Mouse (Mus musculus) adrenal gland, postnatal 25 days (tissue): ENCODE measurements at regions not wholly inside any gene's neighbourhood (a gene's known extent, or its start where the extent isn't known, plus 50 kb on each side); places are given as distances from the start of the nearest gene placed in this dataset.
A peak's percentile ranks its signal among the peaks of the same experiment; 100 is the strongest.

Source experiments
- DNase-seq: peaks from one replicate; pipeline ENCODE4 v3.0.0; 2021; ENCODE audit warnings: mixed read lengths

DNA sequence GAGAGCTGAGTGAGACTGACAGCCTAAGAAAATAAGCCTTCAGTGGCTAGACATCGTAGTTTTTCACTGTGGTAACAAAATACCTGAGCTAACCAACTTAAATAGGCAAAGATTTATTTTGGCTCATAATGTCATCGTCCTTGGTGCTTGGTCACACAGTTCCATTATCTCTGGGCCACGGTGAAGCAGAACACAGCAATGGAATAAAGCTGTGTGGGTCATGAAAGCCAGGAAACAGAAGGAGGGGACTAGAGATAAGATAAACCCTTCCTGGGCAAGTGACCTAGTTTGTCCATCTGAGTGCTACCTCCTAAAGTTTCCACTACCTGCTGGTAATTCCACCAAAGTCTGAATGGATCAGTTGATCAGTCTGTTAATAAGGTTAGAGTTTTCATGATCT is 134.8 kb upstream of the Gm5129 start:
- DNase-seq, result no peak

DNA sequence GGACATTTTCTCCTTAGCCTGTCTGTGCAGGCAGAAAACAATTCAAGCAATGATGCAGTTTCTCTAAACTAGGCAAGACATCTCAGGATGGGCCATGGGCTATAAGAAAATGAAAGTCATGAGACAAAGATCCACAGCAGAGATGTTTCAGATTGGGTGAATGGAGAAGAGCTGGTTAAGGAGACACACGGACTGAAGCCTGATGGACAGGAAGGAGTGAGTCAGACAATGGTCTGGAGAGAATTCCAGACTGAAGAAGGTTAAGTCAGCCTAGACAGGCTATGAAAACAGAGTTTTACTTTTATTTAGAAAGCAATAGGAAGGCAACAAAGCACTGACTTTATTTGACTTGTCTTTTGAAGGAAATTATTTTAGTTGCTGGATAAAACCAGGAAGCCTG is 137.5 kb upstream of the Il6 start:
- DNase-seq, result no peak

DNA sequence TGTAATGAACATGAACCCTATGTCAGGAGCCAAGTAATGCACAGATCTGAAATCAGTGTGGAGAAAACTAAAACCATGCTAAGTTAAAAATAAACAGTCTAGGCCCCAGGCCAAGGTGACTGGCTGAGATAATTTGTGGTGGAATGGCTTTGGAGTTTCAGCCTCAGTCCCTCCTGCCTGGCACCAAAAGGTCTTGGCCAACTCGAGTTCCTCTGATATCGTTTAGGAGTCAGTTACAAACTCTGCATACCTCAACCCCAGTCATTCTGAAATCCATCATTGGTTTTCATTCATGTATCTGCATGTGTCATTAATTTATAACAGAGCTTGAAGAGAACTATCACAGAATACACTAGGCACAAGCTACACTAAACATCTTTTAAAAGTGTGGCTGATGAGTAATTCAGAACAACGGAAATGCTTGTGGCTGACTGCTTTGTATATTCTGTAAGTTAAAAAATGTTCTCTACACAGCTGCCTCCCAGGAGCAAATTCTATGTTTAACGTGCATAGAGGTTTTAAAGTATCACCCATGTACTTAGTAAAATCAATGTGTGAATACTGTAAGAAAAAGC is 125.6 kb upstream of the Il6 start:
- DNase-seq, result peak; percentile 4

DNA sequence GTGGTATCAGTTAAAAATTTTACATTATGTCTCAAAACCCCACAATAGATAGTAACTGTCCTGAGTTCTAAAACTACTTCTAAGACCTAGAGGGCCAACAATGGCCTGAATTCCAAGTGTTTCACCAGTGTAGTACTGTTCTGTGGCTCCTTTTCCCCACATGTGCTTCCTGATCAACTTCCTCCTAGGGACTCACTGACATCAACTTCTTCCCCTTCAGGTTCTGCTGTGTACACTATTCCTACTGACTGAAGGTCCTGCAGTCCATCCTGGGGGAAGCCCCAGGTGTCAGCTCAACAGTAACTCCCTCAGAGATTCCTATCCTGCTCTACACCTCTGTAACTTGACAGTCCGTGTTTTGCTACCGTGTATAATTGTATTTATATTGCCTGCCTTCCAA is 120.6 kb upstream of the Il6 start:
- DNase-seq, result no peak

DNA sequence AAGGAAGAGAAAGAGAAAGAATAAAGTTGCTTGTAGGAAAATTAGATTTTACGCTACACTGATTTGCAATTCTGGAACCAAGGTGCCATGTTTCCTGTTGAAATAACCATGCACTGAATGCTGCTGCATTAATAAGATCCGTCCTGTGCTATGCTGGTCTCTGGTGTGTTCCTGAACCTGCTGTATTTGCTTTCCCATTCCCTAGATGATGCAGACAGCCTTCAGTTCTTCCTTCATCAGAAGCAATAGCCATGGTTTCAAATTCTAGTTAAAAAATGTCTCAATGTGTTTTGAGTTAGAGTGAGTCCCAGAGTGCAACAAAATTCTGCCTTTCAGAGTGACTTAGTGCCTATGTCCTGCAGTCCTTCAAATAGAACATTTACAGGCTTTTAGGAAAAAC is 120.1 kb upstream of the Il6 start:
- no peak for DNase-seq

DNA sequence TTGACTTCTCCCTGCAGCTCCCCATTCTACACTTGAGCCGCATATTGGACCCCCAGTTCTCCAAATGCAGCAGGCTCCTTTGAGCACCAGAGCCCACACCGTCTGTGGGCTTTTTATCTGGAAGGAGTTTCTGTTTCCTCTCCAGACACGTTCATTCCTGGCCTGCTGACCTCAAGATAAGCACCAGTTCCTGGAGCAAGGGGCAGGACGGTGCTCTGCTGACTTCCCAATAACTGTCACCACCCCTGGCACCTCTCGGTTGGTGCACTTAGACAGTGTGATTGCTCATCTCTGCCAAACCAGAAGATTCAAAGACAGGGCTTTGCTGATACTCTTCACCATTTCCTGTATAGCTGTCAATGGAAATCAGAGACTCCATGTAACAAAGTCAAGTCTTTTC is 119.1 kb upstream of the Il6 start:
- no peak for DNase-seq

DNA sequence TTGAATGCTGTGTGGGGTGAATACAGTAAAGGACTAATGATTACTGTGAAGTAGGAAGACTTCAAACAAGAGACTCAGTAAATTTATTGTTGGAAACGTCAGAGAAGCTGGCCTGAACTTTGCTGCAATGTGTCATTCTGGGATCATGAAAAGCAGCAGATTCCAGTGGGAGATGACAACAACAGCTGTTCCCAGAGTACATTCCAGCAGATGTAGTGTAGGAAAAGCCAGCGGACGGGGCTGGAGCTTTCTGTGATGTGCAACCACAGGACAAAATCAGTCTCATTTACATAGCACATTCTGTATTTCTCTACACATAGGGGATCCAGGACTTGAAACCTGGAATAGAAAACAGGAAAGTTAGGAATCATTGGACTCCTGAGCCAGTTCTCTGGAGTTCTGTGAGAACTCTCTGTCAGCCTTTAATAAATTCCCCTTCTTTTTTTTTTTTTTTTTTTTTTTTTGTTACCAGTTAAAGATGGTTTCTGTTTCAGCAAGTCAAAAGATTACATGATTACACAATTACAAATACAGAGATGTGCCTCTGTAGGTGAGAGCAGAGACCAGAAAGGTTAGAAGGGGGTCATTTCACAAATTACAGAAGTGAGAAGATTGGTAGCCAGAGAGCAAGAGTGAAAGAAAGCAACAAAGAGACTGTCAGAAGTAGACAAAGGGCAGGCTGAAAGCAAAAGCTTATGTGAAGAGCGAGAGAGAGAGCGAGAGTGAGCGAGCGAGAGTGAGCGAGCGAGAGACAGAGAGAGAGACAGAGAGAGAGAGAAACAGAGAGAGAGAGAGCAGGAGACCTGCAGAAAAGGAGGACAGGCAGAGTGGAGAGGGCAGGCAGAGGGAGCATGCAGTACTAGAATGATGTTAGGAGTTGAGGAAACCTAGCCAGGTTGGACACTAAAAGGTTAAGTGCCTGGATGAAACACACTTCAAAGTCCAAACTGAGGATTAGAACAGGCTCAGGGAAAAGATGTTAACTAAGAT is 118.0 kb upstream of the Il6 start:
- no peak for DNase-seq

DNA sequence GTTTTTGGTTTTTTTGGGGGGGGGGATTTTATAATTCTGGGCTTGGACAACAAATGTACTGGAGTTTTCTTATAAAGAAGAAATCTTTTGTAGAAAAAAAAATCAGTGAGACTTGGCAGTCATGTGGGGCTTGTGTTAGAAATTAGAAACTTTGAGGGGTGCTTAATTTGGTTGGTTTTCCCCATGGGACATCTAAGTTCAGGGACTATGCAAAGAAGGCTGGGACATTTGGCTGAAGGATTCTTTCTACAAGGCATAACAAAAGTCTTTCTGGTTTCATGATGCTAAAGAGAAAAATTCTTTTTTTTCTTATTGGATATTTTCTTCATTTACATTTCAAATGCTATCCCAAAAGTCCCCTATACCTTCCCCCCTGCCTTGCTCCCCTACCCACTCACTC is 115.3 kb upstream of the Il6 start:
- DNase-seq, result no peak

DNA sequence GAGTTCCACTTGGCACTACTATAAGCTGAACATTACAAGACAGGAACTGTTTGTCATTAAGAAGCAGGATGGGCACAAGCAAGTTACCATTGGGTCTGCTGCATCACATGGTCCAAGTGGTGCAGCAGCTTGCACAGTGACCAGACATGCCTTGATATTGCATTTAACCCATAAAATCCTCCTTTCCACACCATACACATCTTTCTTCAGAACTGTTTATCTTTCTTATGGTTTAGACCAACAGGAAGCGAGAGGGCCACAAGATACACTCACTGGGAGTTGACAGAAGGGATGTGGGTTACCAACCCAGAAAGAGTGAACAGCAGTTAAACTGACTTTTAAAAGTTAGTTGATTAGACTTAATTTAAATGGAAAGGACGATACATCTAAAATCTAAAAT is 111.2 kb upstream of the Il6 start:
- DNase-seq, result no peak

DNA sequence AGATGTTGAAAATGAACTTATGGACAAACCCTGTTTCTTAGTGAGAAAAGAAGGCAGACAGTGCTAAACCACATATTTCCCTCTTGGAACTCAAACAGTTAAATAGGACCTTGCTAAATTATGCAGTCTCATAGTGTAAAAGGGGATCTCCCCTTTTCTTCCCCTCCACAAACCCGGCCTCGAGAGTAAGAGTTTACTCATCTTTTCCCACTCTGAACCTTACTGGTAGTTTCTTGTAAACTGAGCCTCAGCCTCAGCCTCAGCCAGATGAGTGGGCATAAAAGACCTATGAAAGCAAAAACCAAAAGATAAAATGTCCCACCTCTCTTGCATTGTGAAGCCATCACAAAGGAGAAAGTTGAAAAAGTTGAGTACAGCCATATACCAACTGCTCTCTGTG is 92.6 kb upstream of the Il6 start:
- DNase-seq, result no peak

DNA sequence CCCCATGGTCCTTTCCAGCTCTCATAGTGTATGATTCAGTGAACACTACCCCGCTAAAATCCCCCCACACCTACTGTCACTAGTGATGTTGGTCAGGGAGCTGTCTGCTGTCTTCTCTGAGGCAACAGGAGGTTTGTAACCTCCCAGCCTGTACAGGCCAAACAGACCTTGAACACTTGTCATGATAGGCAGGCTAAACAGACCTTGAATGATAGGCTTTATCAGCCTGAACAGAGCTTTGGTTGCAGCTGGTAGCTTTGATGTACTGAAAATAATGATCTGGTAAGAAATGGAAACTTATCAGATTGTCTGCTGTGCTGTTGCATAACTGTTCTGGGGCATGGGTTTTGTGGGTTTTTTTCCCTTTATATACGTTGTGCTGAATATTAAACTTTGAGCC is 87.4 kb upstream of the Il6 start:
- DNase-seq, result peak; percentile 1

DNA sequence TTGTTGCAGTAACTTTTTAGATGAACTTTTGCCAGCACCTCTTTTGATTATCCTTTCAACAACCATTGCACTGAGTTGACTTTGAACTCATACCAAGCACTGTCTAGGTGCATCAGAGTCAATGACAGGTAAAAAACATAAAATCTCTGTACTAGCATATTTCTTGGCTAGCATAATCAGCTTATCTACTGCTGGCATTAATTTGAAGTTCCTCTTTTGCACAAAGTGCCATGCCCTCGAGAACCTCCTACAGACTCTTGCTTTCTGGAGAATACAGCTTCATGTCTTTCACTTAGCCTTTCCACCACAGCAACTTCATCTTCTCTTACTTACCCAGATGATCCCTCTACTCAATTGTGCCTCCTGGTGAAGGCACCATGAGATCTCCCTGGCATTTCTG is 85.3 kb upstream of the Il6 start:
- no peak for DNase-seq

DNA sequence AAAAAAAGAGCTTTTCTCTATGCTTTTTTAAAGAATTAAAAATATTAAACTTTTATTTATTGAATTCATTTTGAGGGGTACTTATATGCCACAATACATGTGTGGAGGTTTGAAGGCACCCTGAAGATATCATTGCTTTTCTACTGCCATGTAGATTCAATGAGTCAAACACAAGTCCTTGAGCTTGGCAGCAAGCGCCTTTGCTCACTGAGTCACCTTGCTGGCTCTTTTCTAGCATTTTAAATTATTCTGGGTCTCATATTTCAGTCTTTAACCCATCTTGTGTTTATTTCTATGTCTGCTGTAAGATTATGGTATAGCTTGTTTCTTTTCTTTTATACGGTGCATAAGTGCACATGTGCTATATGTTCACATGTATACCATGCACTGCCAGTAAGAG is 83.5 kb upstream of the Il6 start:
- peak; percentile 10 for DNase-seq

DNA sequence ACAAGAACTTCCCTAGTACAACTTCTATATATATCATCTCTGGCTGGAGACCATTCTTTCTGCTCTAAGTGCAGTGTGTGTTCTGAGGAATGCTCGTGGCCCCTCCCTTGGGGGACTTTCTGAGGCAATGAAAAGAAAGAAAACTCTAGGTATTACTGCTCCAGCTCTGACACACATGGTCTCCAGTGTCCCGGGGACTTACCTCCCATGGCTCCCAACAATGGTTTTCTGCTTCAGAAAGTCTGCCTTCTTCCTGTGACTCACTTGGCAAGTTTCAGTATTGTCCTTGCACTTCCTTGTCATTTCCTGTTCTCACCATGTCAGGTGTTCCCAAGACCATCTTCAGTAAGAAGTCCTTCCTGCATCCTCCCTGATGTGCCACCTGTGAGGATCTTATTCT is 65.7 kb upstream of the Il6 start:
- DNase-seq, result no peak

DNA sequence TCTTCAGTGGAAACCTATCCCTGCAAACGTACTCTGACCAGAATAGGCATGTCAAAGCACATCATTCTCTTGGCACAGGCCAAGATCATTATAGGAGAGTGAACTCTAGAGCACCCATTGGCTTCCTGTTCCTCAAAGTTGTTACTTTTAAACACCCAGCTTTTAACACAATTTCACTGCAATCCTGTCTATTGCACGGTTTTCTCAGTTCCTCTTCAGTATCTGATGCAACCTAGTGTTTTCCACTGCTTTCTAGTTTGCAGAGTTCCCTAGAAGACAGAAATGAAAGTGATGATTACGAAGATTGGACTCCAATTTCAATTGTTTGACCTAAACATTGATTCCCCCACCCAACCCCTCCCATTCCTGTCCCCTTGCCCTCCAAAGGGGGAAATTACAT is 64.8 kb upstream of the Il6 start:
- DNase-seq, result no peak

DNA sequence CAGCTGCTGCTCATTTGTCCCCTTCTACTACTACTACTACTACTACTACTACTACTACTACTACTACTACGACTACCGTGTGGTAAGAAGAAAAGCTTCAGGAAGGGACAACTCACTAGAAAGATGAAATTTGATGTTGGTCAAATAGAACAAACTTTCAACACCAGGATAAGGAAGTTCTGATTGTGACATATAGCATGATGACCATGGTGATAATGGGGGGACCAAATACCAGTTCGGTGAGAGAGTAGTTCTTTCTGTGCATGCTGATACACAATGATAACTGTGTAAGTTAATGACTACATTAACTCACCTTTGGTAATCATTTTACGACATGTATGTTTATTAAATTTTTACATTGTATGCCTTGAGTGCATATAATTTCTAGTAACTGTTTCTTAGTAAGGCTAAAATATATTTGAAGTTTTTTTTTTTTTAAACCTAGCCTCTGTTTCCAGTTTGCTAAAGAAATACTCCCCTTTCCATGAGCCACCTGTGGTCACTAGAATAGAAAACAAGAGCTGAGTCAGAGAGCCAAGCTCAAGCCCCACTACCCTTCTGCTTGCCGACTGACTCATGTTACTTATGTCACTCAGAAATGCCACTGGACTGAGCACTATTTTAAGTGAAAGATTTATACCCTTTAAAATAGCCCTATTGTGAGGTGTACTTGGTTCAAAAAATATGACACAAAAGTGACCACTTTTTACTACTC is 62.3 kb upstream of the Il6 start:
- no peak for DNase-seq

DNA sequence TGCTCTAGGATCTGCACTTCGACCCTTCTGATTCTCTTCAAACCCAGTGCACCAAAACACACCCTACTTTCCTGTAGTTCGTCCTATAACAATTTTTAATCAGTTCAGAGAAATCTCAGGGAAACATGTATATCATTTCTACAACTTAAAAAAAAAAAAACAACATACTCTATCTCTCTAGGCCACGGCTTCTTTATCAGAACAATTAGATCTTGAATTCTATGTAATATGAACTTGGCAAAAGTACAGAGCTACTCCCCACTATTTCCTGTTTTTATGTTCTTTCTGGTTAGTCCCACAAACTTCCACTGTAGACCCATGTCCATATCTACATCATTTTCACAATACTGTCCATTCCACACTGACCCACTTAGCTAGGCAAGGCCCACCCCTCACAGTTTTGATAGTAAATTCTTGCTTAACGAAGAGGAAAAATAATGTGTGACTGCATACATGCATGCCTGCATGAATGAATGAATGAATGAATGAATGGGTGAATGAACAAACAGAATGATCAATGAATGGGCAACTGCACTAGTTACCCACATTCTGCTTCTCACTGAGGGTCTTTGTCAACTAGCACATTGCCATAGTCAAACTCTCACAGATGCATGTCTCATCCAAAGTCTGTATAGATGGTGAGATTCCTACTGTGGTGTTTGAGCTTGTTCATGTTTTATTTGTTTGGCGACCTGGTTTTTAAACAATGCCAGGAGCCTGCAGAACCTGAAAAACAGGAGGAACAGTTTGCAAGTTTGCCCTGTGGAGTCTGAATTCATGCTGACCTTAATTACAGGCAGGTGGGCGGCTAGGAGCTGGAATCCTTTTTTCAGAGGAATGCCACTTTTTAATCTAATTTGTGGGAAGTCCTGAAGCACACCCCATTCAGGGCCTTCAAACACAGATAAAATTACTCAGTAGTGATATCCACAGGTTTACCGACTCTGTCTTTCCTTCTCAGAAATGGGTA is 61.2 kb upstream of the Il6 start:
- DNase-seq, result no peak
